Mouse (Mus musculus): ENCODE results near the gene Ngef.

- no peak for TF ChIP-seq ZC3H11A (IDR thresholded peaks at IDR 0.05; ENCODE audit: borderline replicate concordance, low read depth, low read length)
- TF ChIP-seq CHD2 (IDR thresholded peaks at IDR 0.05; ENCODE audit: low read depth, low read length), result no peak
- no peak for TF ChIP-seq HCFC1 (IDR thresholded peaks at IDR 0.05; ENCODE audit: borderline replicate concordance, insufficient read depth, low read length)
These were observed 683 bp upstream of the Ngef start for GRCm38 (mm10) chr1:87574353-87574752.
